Mouse (Mus musculus) CD4-positive naive resting alpha-beta T cell, adult 76 days (primary cell): ENCODE data around the gene 4930550C14Rik. TPM values are rescaled to one million over a fixed set of nuclear protein-coding genes. Genes with fewer than 3 reads are reported as not detected.

Experiments used
- total RNA-seq: library from RNA; stranded (reverse); gene quantifications from one replicate; pipeline ENCODE4 v1.2.4, GENCODE M21; 2023

4930550C14Rik gene
- total RNA-seq = not detected

GRCm38 (mm10) chr9:53402291-53402711 lies at the start of gene 4930550C14Rik:
Gene 4930550C14Rik (plus strand): TSS chr9:53402325.

DNA sequence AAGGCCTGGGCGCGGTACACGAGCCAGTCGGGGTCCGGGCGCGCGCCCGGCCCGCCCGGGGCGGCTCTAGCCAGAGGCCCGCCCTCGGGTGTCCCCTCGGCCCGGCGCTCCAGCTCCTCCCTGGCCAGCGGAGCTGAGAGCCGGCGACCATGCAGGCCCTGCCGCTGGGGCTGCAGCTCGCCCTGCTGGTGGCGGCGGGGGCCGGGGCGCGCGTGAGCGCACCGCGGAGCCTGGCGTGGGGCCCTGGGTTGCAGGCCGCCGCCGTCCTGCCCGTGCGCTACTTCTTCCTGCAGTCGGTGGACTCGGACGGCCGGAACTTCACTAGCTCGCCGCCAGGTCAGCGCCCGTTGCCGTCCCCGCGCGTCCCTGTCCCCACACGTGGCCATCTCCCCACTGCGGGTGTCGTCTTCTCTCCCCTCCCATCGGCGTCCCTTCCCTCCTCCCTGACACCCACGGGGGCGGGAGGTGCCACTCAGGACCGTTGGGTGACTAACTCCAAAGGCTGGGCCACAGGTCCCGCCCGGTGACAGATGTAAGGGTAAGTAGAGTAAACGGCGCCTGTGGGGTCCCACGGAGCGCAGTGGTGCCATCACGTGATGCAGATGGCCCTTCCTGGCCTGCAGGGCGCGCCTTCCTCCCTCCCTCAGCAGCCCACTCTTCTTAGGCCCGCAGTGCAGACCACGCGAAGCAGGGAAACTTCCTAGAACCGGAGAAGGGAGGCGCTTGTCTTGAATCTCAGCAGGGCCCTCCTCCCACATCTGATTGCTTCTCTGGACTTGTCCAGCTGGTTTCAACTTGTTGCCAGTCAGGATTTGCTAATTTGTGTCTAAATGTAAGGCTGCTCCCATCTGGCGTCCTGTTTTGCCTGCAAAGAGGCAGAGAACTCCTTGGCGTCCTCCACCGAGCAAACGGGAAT lies 17.9 kb upstream of the 4930550C14Rik start, which contains the start of gene Kdelc2:
Gene Kdelc2, plus strand, starts transcription at position 75 of the 916 bp plus-strand sequence.

Other genes starting within 250 kb of the 4930550C14Rik start
- gene Ddx10, start 154.3 kb upstream of the 4930550C14Rik start, total RNA-seq = 49.1 TPM
- gene Exph5, start 100.7 kb upstream of the 4930550C14Rik start, total RNA-seq = 0.32 TPM
- 0.59 TPM for gene Kdelc2, start 18.3 kb upstream of the 4930550C14Rik start, total RNA-seq
- 63.6 TPM for gene Atm, start 134.4 kb downstream of the 4930550C14Rik start, total RNA-seq
- gene Npat, start 134.7 kb downstream of the 4930550C14Rik start, total RNA-seq = 22.6 TPM
- 34.2 TPM for gene Acat1, start 208.1 kb downstream of the 4930550C14Rik start, total RNA-seq